Mouse (Mus musculus) brain, embryonic 14.5 days (tissue): ENCODE results near the gene Btbd8.

Source experiments
- CTCF ChIP-seq: fragments of 200-500 bp; IDR thresholded peaks from 2 replicates; pipeline ENCODE4 v1.5.1; 2012; ENCODE audit warnings: inconsistent platforms, mild to moderate bottlenecking, moderate library complexity, borderline replicate concordance; ENCODE audit not compliant: insufficient read depth, insufficient read length; ENCODE audit errors: extremely low read depth
- POLR2A ChIP-seq: fragments of 200-500 bp; IDR thresholded peaks from 2 replicates; pipeline ENCODE4 v1.6.1; 2012; ENCODE audit warnings: mild to moderate bottlenecking, inconsistent platforms, borderline replicate concordance; ENCODE audit not compliant: poor library complexity, insufficient read depth, insufficient read length, severe bottlenecking; ENCODE audit errors: extremely low read depth

DNA sequence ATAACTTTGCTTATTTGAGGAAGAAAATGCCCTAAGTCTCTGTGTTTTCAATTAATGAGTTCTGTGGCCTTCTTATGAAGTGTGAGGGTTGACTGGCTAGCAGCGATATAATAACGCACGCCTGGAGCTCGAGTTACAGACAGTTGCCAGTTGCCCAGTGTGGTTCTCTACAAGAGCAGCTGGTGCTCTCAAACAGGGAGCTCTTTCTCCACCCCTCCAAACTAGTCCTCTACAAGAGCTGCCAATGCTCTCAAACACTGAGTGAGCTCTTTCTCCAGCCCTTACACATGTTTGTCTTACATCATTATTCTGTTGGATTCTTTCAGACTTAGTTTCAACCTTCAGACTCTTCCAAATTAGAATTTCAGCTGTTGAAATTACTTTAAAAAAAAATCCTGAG lies 26.5 kb upstream of the Btbd8 start:
- TF ChIP-seq POLR2A = no peak
- no peak for TF ChIP-seq CTCF
